Comparison of ENCODE assay signal across 8 mouse cellular contexts in genomic region chr3:31308906-31309305, GRCm38 (mm10). TPM values are rescaled to one million over a fixed set of nuclear protein-coding genes. Genes with fewer than 3 reads are reported as not detected.
DNase-seq lines count a peak whose midpoint lies in the region; ATAC-seq and TF ChIP-seq lines count a peak whose summit lies in the region.

No protein-coding gene starts in this region.

- H3K4me3 ChIP-seq in forebrain, postnatal 0 days (ENCODE audit: low read depth, low read length), result peak overlapping the region; percentile 61
- no peak overlapping the region for H3K4me3 ChIP-seq in kidney, embryonic 16.5 days (ENCODE audit: low read length)
- no peak overlapping the region for H3K4me3 ChIP-seq in myocyte

- H3K27ac ChIP-seq in forebrain, postnatal 0 days (ENCODE audit: low read depth, low read length), result peak overlapping the region; percentile 85; the same call in 1 of the 2 replicates
- H3K27ac ChIP-seq in kidney, embryonic 16.5 days (ENCODE audit: low read length), result no peak overlapping the region

- WGBS in forebrain, postnatal 0 days, result 2% methylated on average over 14 of the region's 14 CpGs
- WGBS in kidney, embryonic 16.5 days, result 3% methylated on average over 14 of the region's 14 CpGs

- peaks cover 6% of the 10 kb centered on the region for H3K4me1 ChIP-seq in forebrain, postnatal 0 days (ENCODE audit: insufficient read depth)
- H3K4me1 ChIP-seq in kidney, embryonic 16.5 days (ENCODE audit: insufficient read depth, low read length), result 0 out of 2 replicates have a peak, but pooled peaks cover 3% of the 10 kb centered on the region

- peak; percentile 27 to 73 for DNase-seq in adrenal gland, adult (ENCODE audit: inconsistent age in 2 of 2, low spot score in 1 of 2)
- DNase-seq in adrenal gland, adult 8-10 months, result no peak
- peak; percentile 44 for DNase-seq in urinary bladder, postnatal 14 days (ENCODE audit: low spot score)
- DNase-seq in urinary bladder, postnatal 10 days (ENCODE audit: low spot score), result no peak
- DNase-seq in forebrain, postnatal 0 days, result no peak
- DNase-seq in spleen, postnatal 14 days (ENCODE audit: low spot score in 2 of 2), result no peak

- no peak overlapping the region for H3ac ChIP-seq in myocyte (ENCODE audit: control insufficient read depth, insufficient read length)

- peak overlapping the region; percentile 78 for H3K4me2 ChIP-seq in forebrain, postnatal 0 days (ENCODE audit: low read depth)
- no peak overlapping the region for H3K4me2 ChIP-seq in kidney, embryonic 16.5 days (replicated peaks; ENCODE audit: low read depth, low read length)
- no peak overlapping the region for H3K4me2 ChIP-seq in myocyte (ENCODE audit: low read depth)

- no peaks in the 10 kb centered on the region for H3K9me3 ChIP-seq in forebrain, postnatal 0 days (ENCODE audit: low read length)
- H3K9me3 ChIP-seq in kidney, embryonic 16.5 days (ENCODE audit: low read length), result no peaks in the 10 kb centered on the region

- peak; percentile 3; the same call in 1 of the 2 replicates for ATAC-seq in forebrain, postnatal 0 days
- ATAC-seq in kidney, embryonic 16.5 days (ENCODE audit: low FRiP score, low TSS enrichment), result peak; percentile 81; the same call in 1 of the 2 replicates

- H3K27me3 ChIP-seq in forebrain, postnatal 0 days (ENCODE audit: insufficient read depth, low read length), result no peaks in the 10 kb centered on the region
- H3K27me3 ChIP-seq in kidney, embryonic 16.5 days (ENCODE audit: insufficient read depth, low read length), result peaks cover 25% of the 10 kb centered on the region
- H3K27me3 ChIP-seq in myocyte (ENCODE audit: control insufficient read depth, insufficient read depth, insufficient read length), result peaks cover 7% of the 10 kb centered on the region

- no peak for TF ChIP-seq POLR2A in myocyte (IDR thresholded peaks at IDR 0.05; ENCODE audit: insufficient read length, low read depth)

- TF ChIP-seq CTCF in forebrain, postnatal 0 days (IDR thresholded peaks at IDR 0.05; ENCODE audit: low read depth), result no peak

- H3K9ac ChIP-seq in forebrain, postnatal 0 days, result peak overlapping the region; percentile 79
- H3K9ac ChIP-seq in kidney, embryonic 16.5 days (replicated peaks; ENCODE audit: low read length), result no peak overlapping the region

- no peaks in the 10 kb centered on the region for H3K36me3 ChIP-seq in forebrain, postnatal 0 days (ENCODE audit: insufficient read depth)
- no peaks in the 10 kb centered on the region for H3K36me3 ChIP-seq in kidney, embryonic 16.5 days (ENCODE audit: insufficient read depth, low read length)
- no peaks in the 10 kb centered on the region for H3K36me3 ChIP-seq in myocyte (ENCODE audit: control insufficient read depth, insufficient read depth)

- H3K79me2 ChIP-seq in myocyte (ENCODE audit: control insufficient read depth, insufficient read depth), result no peaks in the 10 kb centered on the region

TF ChIP-seq in myocyte, 11 proteins besides CTCF, POLR2A, EP300 and RAD21:
- TF ChIP-seq CEBPB (IDR thresholded peaks at IDR 0.05; ENCODE audit: insufficient read depth, poor library complexity, severe bottlenecking) (no peak), TCF3 (IDR thresholded peaks at IDR 0.05; ENCODE audit: insufficient read length, low read depth) (no peak), USF1 (IDR thresholded peaks at IDR 0.05; ENCODE audit: low read depth) (no peak), SRF (IDR thresholded peaks at IDR 0.05; ENCODE audit: control insufficient read depth, insufficient read length, low read depth) (no peak), TCF12 (IDR thresholded peaks at IDR 0.05; ENCODE audit: insufficient read depth, poor library complexity, severe bottlenecking) (no peak), MYOD1 (IDR thresholded peaks at IDR 0.05; ENCODE audit: control insufficient read depth in 1 of 3, insufficient read length in 2 of 3, low read depth in 2 of 3) (no peak), E2F4 (IDR thresholded peaks at IDR 0.05; ENCODE audit: insufficient read depth) (no peak), REST (IDR thresholded peaks at IDR 0.05; ENCODE audit: insufficient read depth, insufficient read length) (peak; percentile 88)

RNA-seq across cellular contexts. Expression of gene Slc7a14, which starts 1.3 kb away (rescaled TPM):
- 1 to 10 TPM; 4.4 to 9.3 (median 6.1) TPM for total RNA-seq in adrenal gland, adult 8-10 months (2022)
- total RNA-seq in forebrain, postnatal 0 days (2014; rRNA removed), result 12.7 and 20.3 TPM in 2 replicates
- polyA plus RNA-seq in forebrain, postnatal 0 days (2015; fragmentation: Nextera tagmentation; extraction: Ambion mirVana), result 3.2 and 5.7 TPM in 2 replicates
- 0.14 and 0.24 TPM in 2 replicates for polyA plus RNA-seq in kidney, embryonic 16.5 days (2015; fragmentation: Nextera tagmentation; extraction: Ambion mirVana)
- polyA plus RNA-seq in myocyte (2012; fragmentation: generic; extraction: Trizol), result not detected

Comparison
In these comparisons a context has a peak if more than half of its experiments do, and no peak if none do; other contexts are left out.
1. DNase-seq: peak in adrenal gland, adult (2 of 2) and urinary bladder, postnatal 14 days (single experiment); none in adrenal gland, adult 8-10 months (single experiment), urinary bladder, postnatal 10 days (single experiment), forebrain, postnatal 0 days (single experiment) and spleen, postnatal 14 days (0 of 2).